10 mouse cellular contexts compared by ENCODE assay signal in the genomic region with DNA sequence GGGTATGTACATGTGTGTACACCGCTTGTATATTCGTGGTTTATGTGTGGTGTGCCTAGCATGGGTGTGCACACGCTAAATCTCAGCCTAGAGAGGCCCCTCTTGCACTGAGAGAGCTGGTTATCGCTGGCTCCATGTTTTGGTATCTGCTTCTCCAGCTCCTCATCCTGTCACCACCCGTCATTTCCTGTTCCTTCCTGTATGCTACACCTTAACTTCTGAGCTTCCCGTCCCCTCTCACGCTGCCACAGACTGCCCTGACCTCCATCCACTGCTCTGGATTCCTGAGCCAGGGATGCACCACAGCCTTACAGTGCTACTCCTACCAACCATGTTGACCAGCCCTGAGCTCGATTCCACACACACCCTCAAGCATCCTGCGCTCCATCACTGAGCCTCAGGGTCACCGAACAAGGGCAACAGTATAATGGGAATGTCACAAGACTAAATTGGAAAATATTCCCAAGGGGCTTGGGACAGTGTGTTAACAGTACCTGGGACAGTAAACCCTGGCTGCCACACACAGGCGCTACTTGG. TPM values are rescaled to one million over a fixed set of nuclear protein-coding genes. Genes with fewer than 3 reads are reported as not detected.
DNase-seq lines count a peak whose midpoint lies in the region; ATAC-seq and TF ChIP-seq lines count a peak whose summit lies in the region.
"Had no signal": no experiment of that assay in that cellular context is flagged by ENCODE, and none has a peak within 500 bp of the region (broad histone marks: within the 10 kb centered on the region; RNA-seq: fewer than 3 reads in every experiment).

No protein-coding gene starts in this region.

- WGBS in forebrain, embryonic 13.5 days = 94% methylated on average over 11 of the region's 11 CpGs
- WGBS in forebrain, embryonic 15.5 days = 93% methylated on average over 11 of the region's 11 CpGs
- WGBS in intestine, postnatal 0 days = 77% methylated on average over 11 of the region's 11 CpGs
- WGBS in stomach, postnatal 0 days = 81% methylated on average over 11 of the region's 11 CpGs

- H3K9ac ChIP-seq in forebrain, embryonic 13.5 days = no peak overlapping the region
- no peak overlapping the region for H3K9ac ChIP-seq in forebrain, embryonic 15.5 days (replicated peaks)
- H3K9ac ChIP-seq in intestine, postnatal 0 days (ENCODE audit: low read depth, low read length) = no peak overlapping the region
- H3K9ac ChIP-seq in stomach, postnatal 0 days (ENCODE audit: low read length) = no peak overlapping the region
- H3K9ac ChIP-seq: hindbrain, embryonic 15.5 days had no signal

- H3K36me3 ChIP-seq in forebrain, embryonic 13.5 days (ENCODE audit: poor library complexity, severe bottlenecking) = peaks cover 77% of the 10 kb centered on the region
- 0 out of 2 replicates have a peak, but pooled peaks cover 10% of the 10 kb centered on the region for H3K36me3 ChIP-seq in forebrain, embryonic 15.5 days
- H3K36me3 ChIP-seq in intestine, postnatal 0 days (ENCODE audit: control insufficient read depth, insufficient read depth) = peaks cover 86% of the 10 kb centered on the region
- H3K36me3 ChIP-seq in stomach, postnatal 0 days (ENCODE audit: control insufficient read depth, insufficient read depth, low read length) = peaks cover 21% of the 10 kb centered on the region
- H3K36me3 ChIP-seq: hindbrain, embryonic 15.5 days had no signal

- H3K9me3 ChIP-seq in forebrain, embryonic 13.5 days (replicated peaks) = no peaks in the 10 kb centered on the region
- H3K9me3 ChIP-seq in forebrain, embryonic 15.5 days = no peaks in the 10 kb centered on the region
- H3K9me3 ChIP-seq in intestine, postnatal 0 days (ENCODE audit: control insufficient read depth) = no peaks in the 10 kb centered on the region
- H3K9me3 ChIP-seq in stomach, postnatal 0 days (ENCODE audit: control insufficient read depth, low read length) = no peaks in the 10 kb centered on the region
- H3K9me3 ChIP-seq: hindbrain, embryonic 15.5 days had no signal

- H3K27me3 ChIP-seq in forebrain, embryonic 13.5 days = no peaks in the 10 kb centered on the region
- H3K27me3 ChIP-seq in forebrain, embryonic 15.5 days = no peaks in the 10 kb centered on the region
- H3K27me3 ChIP-seq in intestine, postnatal 0 days (replicated peaks; ENCODE audit: control insufficient read depth, insufficient read depth, low read length) = no peaks in the 10 kb centered on the region
- H3K27me3 ChIP-seq in stomach, postnatal 0 days (ENCODE audit: control insufficient read depth, insufficient read depth, low read length) = no peaks in the 10 kb centered on the region
- H3K27me3 ChIP-seq: hindbrain, embryonic 15.5 days; Patski had no signal

- 0 out of 2 replicates have a peak overlapping the region, but pooled peaks have one; percentile 59 for H3K27ac ChIP-seq in forebrain, embryonic 13.5 days
- no peak overlapping the region for H3K27ac ChIP-seq in forebrain, embryonic 15.5 days (replicated peaks)
- H3K27ac ChIP-seq in intestine, postnatal 0 days (ENCODE audit: low read depth, low read length) = peak overlapping the region; percentile 54
- no peak overlapping the region for H3K27ac ChIP-seq in stomach, postnatal 0 days (replicated peaks)

- no peak overlapping the region for H3K4me2 ChIP-seq in forebrain, embryonic 13.5 days
- no peak overlapping the region for H3K4me2 ChIP-seq in forebrain, embryonic 15.5 days (replicated peaks)
- no peak overlapping the region for H3K4me2 ChIP-seq in intestine, postnatal 0 days (replicated peaks; ENCODE audit: low read depth)
- H3K4me2 ChIP-seq in stomach, postnatal 0 days (replicated peaks; ENCODE audit: low read depth) = no peak overlapping the region
- H3K4me2 ChIP-seq: hindbrain, embryonic 15.5 days had no signal

- no peak overlapping the region for H3K4me3 ChIP-seq in forebrain, embryonic 13.5 days
- H3K4me3 ChIP-seq in forebrain, embryonic 15.5 days = no peak overlapping the region
- H3K4me3 ChIP-seq in intestine, postnatal 0 days (ENCODE audit: low read depth, low read length) = no peak overlapping the region
- H3K4me3 ChIP-seq in stomach, postnatal 0 days (ENCODE audit: low read depth, low read length) = no peak overlapping the region
- H3K4me3 ChIP-seq: hindbrain, embryonic 15.5 days had no signal

- TF ChIP-seq EP300 in stomach, postnatal 0 days (optimal IDR thresholded peaks at IDR 0.05) = no peak

- peak; percentile 8 for DNase-seq in kidney, postnatal 10 days
- DNase-seq in kidney, adult 9 months = no peak
- DNase-seq in CD4-positive, CD25-positive, alpha-beta regulatory T cell, adult 2 months (ENCODE audit: low read depth, low spot score) = peak; percentile 55
- DNase-seq in adrenal gland, adult 18-20 months (ENCODE audit: low spot score in 2 of 2) = no peak
- no peak for DNase-seq in stomach, postnatal 0 days (ENCODE audit: low spot score)

- TF ChIP-seq CTCF in intestine, postnatal 0 days (IDR thresholded peaks at IDR 0.05; ENCODE audit: low read depth) = no peak
- TF ChIP-seq CTCF in stomach, postnatal 0 days (IDR thresholded peaks at IDR 0.05; ENCODE audit: low read depth) = no peak

- peaks cover 49% of the 10 kb centered on the region for H3K4me1 ChIP-seq in forebrain, embryonic 13.5 days
- H3K4me1 ChIP-seq in forebrain, embryonic 15.5 days = peaks cover 46% of the 10 kb centered on the region
- H3K4me1 ChIP-seq in intestine, postnatal 0 days (replicated peaks; ENCODE audit: control insufficient read depth, insufficient read depth, low read length) = peaks cover 13% of the 10 kb centered on the region
- no peaks in the 10 kb centered on the region for H3K4me1 ChIP-seq in stomach, postnatal 0 days (replicated peaks; ENCODE audit: control insufficient read depth, insufficient read depth)

- ATAC-seq in forebrain, embryonic 13.5 days = no peak
- ATAC-seq in forebrain, embryonic 15.5 days (replicated peaks) = no peak
- ATAC-seq in intestine, postnatal 0 days = no peak
- ATAC-seq in stomach, postnatal 0 days (ENCODE audit: low FRiP score, low TSS enrichment) = no peak
- ATAC-seq: Patski had no signal

RNA-seq across cellular contexts. Expression of gene Ezr, which starts 39.5 kb away (rescaled TPM):
- 113 and 117 TPM in 2 replicates for polyA plus RNA-seq in forebrain, embryonic 13.5 days (2015; fragmentation: Nextera tagmentation; extraction: Ambion mirVana)
- 112 and 125 TPM in 2 replicates for polyA plus RNA-seq in forebrain, embryonic 15.5 days (2015; fragmentation: Nextera tagmentation; extraction: Ambion mirVana)
- polyA plus RNA-seq in intestine, postnatal 0 days (2015; fragmentation: Nextera tagmentation; extraction: Ambion mirVana) = 342 and 379 TPM in 2 replicates
- total RNA-seq in adrenal gland, adult 18-20 months (2021) = 10 to 100 TPM; 25.9 to 45.7 TPM
- 289 and 299 TPM in 2 replicates for polyA plus RNA-seq in stomach, postnatal 0 days (2015; fragmentation: Nextera tagmentation; extraction: Ambion mirVana)

Comparison
In these comparisons a context has a peak if more than half of its experiments do, and no peak if none do; other contexts are left out.
1. H3K27ac ChIP-seq: peak in forebrain, embryonic 13.5 days (single experiment) and intestine, postnatal 0 days (single experiment); none in forebrain, embryonic 15.5 days (single experiment) and stomach, postnatal 0 days (single experiment).
2. DNase-seq: peak in kidney, postnatal 10 days (single experiment) and CD4-positive, CD25-positive, alpha-beta regulatory T cell, adult 2 months (single experiment); none in kidney, adult 9 months (single experiment), adrenal gland, adult 18-20 months (0 of 2) and stomach, postnatal 0 days (single experiment).